Mouse (Mus musculus) pancreas, adult 10 weeks (tissue): ENCODE results near the gene Tefm. TPM values are rescaled to one million over a fixed set of nuclear protein-coding genes. Genes with fewer than 3 reads are reported as not detected.

Source experiments
- polyA plus RNA-seq: library from polyadenylated mRNA; stranded (reverse); fragments of 350-450 nt; fragmentation: Illumina TruSeq; extraction: RNeasy Lipid Tissue Mini Kit (QIAGEN cat#74804); gene quantifications from one replicate; pipeline ENCODE4 v1.2.3, GENCODE M21; 2015; ENCODE audit warnings: low read depth, low replicate concordance; ENCODE audit not compliant: insufficient read depth

Gene Tefm
- 4.9 TPM for polyA plus RNA-seq

GRCm38 (mm10) chr11:80141825-80142521, at the start of gene Tefm:
Tefm (minus strand) TSS chr11:80142175.

GRCm38 (mm10) chr11:80183705-80184255, 41.8 kb upstream of the Tefm start, which contains the start of gene Rnf135:
Rnf135 (plus strand) TSS chr11:80183851.

GRCm38 (mm10) chr11:80153857-80154495, 12.0 kb upstream of the Tefm start, which contains the start of gene Adap2:
Adap2 (plus strand) TSS chr11:80154105.

GRCm38 (mm10) chr11:80088917-80089816, 52.8 kb downstream of the Tefm start, which contains the start of gene Atad5:
Atad5 (plus strand) TSS chr11:80089400.

Other genes starting within 250 kb of the Tefm start
- gene Utp6, start 179.8 kb downstream of the Tefm start, polyA plus RNA-seq, result 4.6 TPM
- gene Suz12, start 149.1 kb downstream of the Tefm start, polyA plus RNA-seq, result 6.1 TPM
- 3.1 TPM for gene Crlf3, start 61.2 kb downstream of the Tefm start, polyA plus RNA-seq
- 0.24 TPM for gene Atad5, start 52.8 kb downstream of the Tefm start, polyA plus RNA-seq
- 3.8 TPM for gene Adap2, start 11.9 kb upstream of the Tefm start, polyA plus RNA-seq
- gene Rnf135, start 41.7 kb upstream of the Tefm start, polyA plus RNA-seq, result 3.4 TPM
- gene Rhot1, start 66.8 kb upstream of the Tefm start, polyA plus RNA-seq, result 13.5 TPM
- gene Rhbdl3, start 158.7 kb upstream of the Tefm start, polyA plus RNA-seq, result 1.5 TPM
- gene 5730455P16Rik, start 235.9 kb upstream of the Tefm start, polyA plus RNA-seq, result 3.0 TPM
- 24.9 TPM for gene Zfp207, start 241.1 kb upstream of the Tefm start, polyA plus RNA-seq